Mouse (Mus musculus) liver, embryonic 11.5 days (tissue): ENCODE results near the gene Dip2a. TPM values are rescaled to one million over a fixed set of nuclear protein-coding genes. Genes with fewer than 3 reads are reported as not detected.
A peak's percentile ranks its signal among the peaks of the same experiment; 100 is the strongest.

ENCODE experiments used
- ATAC-seq: fragments of 200-750 bp; cut with Nextera tagmentation; replicated peaks from 2 replicates; pipeline ENCODE4 v1.8.0; 2017; ENCODE audit warnings: moderate number of reproducible peaks, mild to moderate bottlenecking, moderate TSS enrichment, moderate library complexity; ENCODE audit not compliant: low FRiP score
- DNase-seq: peaks from one replicate; pipeline ENCODE4 v3.0.0-alpha.2; 2017; ENCODE audit warnings: low spot score
- H3K27ac ChIP-seq: fragments of 300-500 bp; sonication (generic); 2 replicates; pipeline ENCODE4 v1.5.1; 2014; ENCODE audit warnings: mild to moderate bottlenecking, low read depth, low read length, control low read depth
- H3K27me3 ChIP-seq: fragments of 300-500 bp; sonication (generic); replicated peaks from 2 replicates; pipeline ENCODE4 v1.6.1; 2014; ENCODE audit warnings: low read length, mixed read lengths; ENCODE audit not compliant: control insufficient read depth, insufficient read depth
- H3K36me3 ChIP-seq: fragments of 300-500 bp; sonication (generic); 2 replicates; pipeline ENCODE4 v1.6.1; 2014; ENCODE audit warnings: mild to moderate bottlenecking, low read length, moderate library complexity, mixed read lengths; ENCODE audit not compliant: control insufficient read depth, insufficient read depth
- H3K4me1 ChIP-seq: fragments of 300-500 bp; sonication (generic); replicated peaks from 2 replicates; pipeline ENCODE4 v1.6.1; 2014; ENCODE audit warnings: low read length, mixed read lengths; ENCODE audit not compliant: control insufficient read depth, insufficient read depth
- H3K4me2 ChIP-seq: fragments of 300-500 bp; sonication (generic); 2 replicates; pipeline ENCODE4 v1.6.1; 2014; ENCODE audit warnings: mild to moderate bottlenecking, control low read depth, moderate library complexity
- H3K4me3 ChIP-seq: fragments of 300-500 bp; sonication (generic); 2 replicates; pipeline ENCODE4 v1.5.1; 2014; ENCODE audit warnings: low read depth, low read length, control low read depth
- H3K9ac ChIP-seq: fragments of 300-500 bp; sonication (generic); 2 replicates; pipeline ENCODE4 v1.6.1; 2014; ENCODE audit warnings: low read depth, low read length, control low read depth
- H3K9me3 ChIP-seq: fragments of 300-500 bp; sonication (generic); 2 replicates; pipeline ENCODE4 v1.6.1; 2016; ENCODE audit warnings: low read length, inconsistent platforms, mixed read lengths; ENCODE audit not compliant: control insufficient read depth
- WGBS: fragments of 180-500 bp; shearing (Covaris S2); extraction: QIAGEN DNeasy Blood & Tissue Kit; methylation state at CpG from one replicate; pipeline ENCODE4 v1.1.7; 2014; 5-methylcytosine and 5-hydroxymethylcytosine counted together
- polyA plus RNA-seq: library from polyadenylated mRNA; unstranded; fragments of >200 nt; fragmentation: Nextera tagmentation; extraction: Ambion mirVana; gene quantifications from 2 replicates; pipeline ENCODE4 v1.2.1, GENCODE M21; 2014

Dip2a gene
- polyA plus RNA-seq, 1 experiment from 2014 or later = 2.0 TPM

DNA sequence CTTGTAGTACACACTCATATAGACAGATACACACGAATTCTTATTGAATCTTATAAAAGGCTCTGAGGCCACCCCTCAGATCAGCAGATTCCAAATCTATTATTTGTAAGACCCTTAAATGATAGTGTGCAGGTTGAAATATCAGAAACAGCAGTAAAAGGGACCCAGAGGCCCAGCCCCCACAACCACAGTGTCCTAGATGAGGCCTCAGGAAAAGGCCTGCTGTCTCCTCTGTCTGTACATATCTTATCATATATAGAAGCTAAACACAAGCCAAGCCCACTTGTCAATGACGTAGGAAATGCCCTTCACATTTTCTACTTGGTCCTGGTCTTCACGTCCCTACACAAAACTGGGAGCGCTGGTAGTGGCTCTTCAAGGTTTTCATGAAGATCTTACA, 16.0 kb downstream of the Dip2a start:
- H3K9ac ChIP-seq = no peak overlapping the region
- no peak overlapping the region for H3K4me2 ChIP-seq
- H3K27me3 ChIP-seq = no peaks in the 10 kb centered on the region
- 42% methylated on average over 4 of the region's 4 CpGs for WGBS
- DNase-seq (no peak), ATAC-seq (peak; percentile 81)
- H3K27ac ChIP-seq = no peak overlapping the region
- peaks cover 17% of the 10 kb centered on the region for H3K4me1 ChIP-seq
- no peak overlapping the region for H3K4me3 ChIP-seq
- no peaks in the 10 kb centered on the region for H3K9me3 ChIP-seq
- no peaks in the 10 kb centered on the region for H3K36me3 ChIP-seq

- WGBS = 54% methylated on average over 3 of the region's 3 CpGs
- DNase-seq (no peak), ATAC-seq (no peak)
- H3K4me2 ChIP-seq = no peak overlapping the region
- H3K9me3 ChIP-seq = no peaks in the 10 kb centered on the region
- H3K4me3 ChIP-seq = no peak overlapping the region
- no peak overlapping the region for H3K9ac ChIP-seq
- H3K36me3 ChIP-seq = no peaks in the 10 kb centered on the region
- peaks cover 17% of the 10 kb centered on the region for H3K4me1 ChIP-seq
- no peaks in the 10 kb centered on the region for H3K27me3 ChIP-seq
- no peak overlapping the region for H3K27ac ChIP-seq
These were observed 16.5 kb downstream of the Dip2a start for GRCm38 (mm10) chr10:76328574-76328973.

DNA sequence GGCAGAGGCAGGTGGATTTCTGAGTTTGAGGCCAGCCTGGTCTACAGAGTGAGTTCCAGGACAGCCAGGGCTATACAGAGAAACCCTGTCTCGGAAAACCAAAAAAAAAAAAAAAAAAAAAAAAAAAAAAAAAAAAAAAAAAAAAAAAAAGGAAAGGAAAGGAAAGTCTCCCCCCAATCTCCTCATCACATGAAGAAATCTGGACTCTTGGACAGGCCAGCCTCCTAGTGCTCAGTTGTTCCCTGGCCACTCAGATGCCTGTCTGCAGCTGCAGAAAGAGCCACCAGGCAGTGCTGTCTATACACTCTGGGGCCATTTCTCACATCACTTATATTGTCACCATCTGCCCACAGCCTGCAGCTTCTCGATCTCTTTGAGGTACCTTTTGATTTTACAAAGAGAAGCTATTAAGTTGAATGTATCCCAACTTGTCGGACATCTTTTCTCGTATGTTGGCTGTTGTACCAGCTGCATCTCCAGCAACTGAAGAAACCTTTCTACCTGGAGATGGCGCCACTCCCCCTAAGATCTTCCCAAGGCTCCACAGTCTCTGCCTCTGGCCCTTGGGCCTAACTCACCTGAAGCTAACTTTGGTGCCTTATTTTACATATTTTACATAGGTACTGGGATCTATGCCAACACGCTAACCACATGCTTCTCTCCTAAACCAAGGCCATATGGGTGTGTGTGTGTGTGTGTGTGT, 18.6 kb downstream of the Dip2a start:
- no peak overlapping the region for H3K4me3 ChIP-seq
- no peak overlapping the region for H3K9ac ChIP-seq
- peaks cover 17% of the 10 kb centered on the region for H3K4me1 ChIP-seq
- ATAC-seq = 0 out of 2 replicates have a peak, but pooled peaks have one; percentile 23
- no peak for DNase-seq
- H3K27ac ChIP-seq = no peak overlapping the region
- WGBS = 70% methylated on average over 6 of the region's 6 CpGs
- H3K27me3 ChIP-seq = no peaks in the 10 kb centered on the region
- no peaks in the 10 kb centered on the region for H3K9me3 ChIP-seq
- H3K4me2 ChIP-seq = no peak overlapping the region
- H3K36me3 ChIP-seq = no peaks in the 10 kb centered on the region

- DNase-seq = no peak
- H3K36me3 ChIP-seq = peaks cover 11% of the 10 kb centered on the region; the same call in 1 of the 2 replicates
- H3K9ac ChIP-seq = no peak overlapping the region
- no peaks in the 10 kb centered on the region for H3K27me3 ChIP-seq
- H3K27ac ChIP-seq = no peak overlapping the region
- no peaks in the 10 kb centered on the region for H3K4me1 ChIP-seq
- no peak overlapping the region for H3K4me2 ChIP-seq
- WGBS = 85% methylated on average over 12 of the region's 12 CpGs
- H3K9me3 ChIP-seq = no peaks in the 10 kb centered on the region
- ATAC-seq = no peak
- no peak overlapping the region for H3K4me3 ChIP-seq
These were observed 27.5 kb downstream of the Dip2a start for GRCm38 (mm10) chr10:76317623-76318022.

DNA sequence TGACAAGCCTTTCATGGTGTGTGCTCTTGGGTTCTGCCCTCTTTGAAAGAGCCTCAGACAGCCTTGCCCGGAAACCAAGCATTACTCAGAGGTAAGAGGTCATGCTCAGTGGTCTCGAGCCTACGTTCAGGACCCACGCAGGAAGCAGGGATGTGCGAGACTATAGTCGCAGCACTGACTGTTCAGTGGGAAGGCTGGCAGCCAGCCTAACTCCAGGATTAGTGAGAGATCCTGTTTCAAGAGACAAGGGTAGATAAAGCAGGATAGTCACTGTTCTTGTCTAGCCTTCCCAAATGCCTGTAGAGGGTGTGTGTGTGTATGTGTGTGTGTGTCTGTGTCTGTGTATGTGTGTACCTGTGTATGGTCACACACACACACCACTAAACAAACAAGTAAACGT, 28.9 kb downstream of the Dip2a start:
- H3K36me3 ChIP-seq = peaks cover 11% of the 10 kb centered on the region; the same call in 1 of the 2 replicates
- DNase-seq (no peak), ATAC-seq (no peak)
- no peaks in the 10 kb centered on the region for H3K9me3 ChIP-seq
- H3K4me1 ChIP-seq = no peaks in the 10 kb centered on the region
- no peak overlapping the region for H3K9ac ChIP-seq
- H3K4me3 ChIP-seq = no peak overlapping the region
- H3K4me2 ChIP-seq = no peak overlapping the region
- H3K27ac ChIP-seq = no peak overlapping the region
- no peaks in the 10 kb centered on the region for H3K27me3 ChIP-seq
- 78% methylated on average over 7 of the region's 7 CpGs for WGBS

- no peak for DNase-seq
- Histone ChIP-seq H3K27me3 (no peaks in the 10 kb centered on the region), H3K4me3 (no peak overlapping the region), H3K4me2 (no peak overlapping the region), H3K9ac (no peak overlapping the region), H3K27ac (no peak overlapping the region), H3K36me3 (no peaks in the 10 kb centered on the region), H3K9me3 (no peaks in the 10 kb centered on the region), H3K4me1 (no peaks in the 10 kb centered on the region)
- ATAC-seq = no peak
- 56% methylated on average over 9 of the region's 9 CpGs for WGBS
These were observed 38.4 kb downstream of the Dip2a start for GRCm38 (mm10) chr10:76306738-76307137.

DNA sequence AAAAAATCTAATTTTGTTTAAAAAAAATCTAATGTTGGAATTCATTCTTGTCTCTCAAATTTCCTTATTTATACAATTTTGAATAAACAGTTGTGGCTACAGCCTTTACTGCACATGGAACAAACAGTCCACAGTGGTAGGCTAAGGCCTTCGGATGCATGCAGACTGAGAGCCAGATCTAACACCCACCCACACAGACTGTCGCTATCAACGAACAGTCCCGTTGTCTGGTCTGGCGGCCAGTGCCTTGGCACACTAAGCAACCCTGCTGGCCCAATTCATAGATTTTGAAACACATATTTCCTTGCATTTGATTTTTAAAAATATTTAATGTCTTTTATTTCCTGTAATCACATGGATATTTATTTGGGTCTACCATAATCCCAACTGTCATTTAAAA, 45.0 kb downstream of the Dip2a start:
- no peak for DNase-seq
- 88% methylated on average over 5 of the region's 5 CpGs for whole genome bisulfite sequencing
- H3K4me3 ChIP-seq = no peak overlapping the region

GRCm38 (mm10) chr10:76293222-76293621, 51.9 kb downstream of the Dip2a start:
- H3K4me2 ChIP-seq = no peak overlapping the region
- WGBS = 88% methylated on average over 4 of the region's 4 CpGs
- H3K27me3 ChIP-seq = no peaks in the 10 kb centered on the region
- no peaks in the 10 kb centered on the region for H3K4me1 ChIP-seq
- H3K4me3 ChIP-seq = no peak overlapping the region
- peaks cover 11% of the 10 kb centered on the region for H3K36me3 ChIP-seq
- no peak for DNase-seq
- H3K27ac ChIP-seq = no peak overlapping the region
- no peaks in the 10 kb centered on the region for H3K9me3 ChIP-seq
- no peak for ATAC-seq
- no peak overlapping the region for H3K9ac ChIP-seq

More for the DNA sequence above, 45.0 kb downstream of the Dip2a start:
- Histone ChIP-seq H3K4me1 (no peaks in the 10 kb centered on the region), H3K9me3 (no peaks in the 10 kb centered on the region), H3K27me3 (no peaks in the 10 kb centered on the region), H3K27ac (no peak overlapping the region), H3K4me2 (no peak overlapping the region), H3K36me3 (peaks cover 8% of the 10 kb centered on the region; the same call in 1 of the 2 replicates), H3K9ac (no peak overlapping the region)
- no peak for ATAC-seq

DNA sequence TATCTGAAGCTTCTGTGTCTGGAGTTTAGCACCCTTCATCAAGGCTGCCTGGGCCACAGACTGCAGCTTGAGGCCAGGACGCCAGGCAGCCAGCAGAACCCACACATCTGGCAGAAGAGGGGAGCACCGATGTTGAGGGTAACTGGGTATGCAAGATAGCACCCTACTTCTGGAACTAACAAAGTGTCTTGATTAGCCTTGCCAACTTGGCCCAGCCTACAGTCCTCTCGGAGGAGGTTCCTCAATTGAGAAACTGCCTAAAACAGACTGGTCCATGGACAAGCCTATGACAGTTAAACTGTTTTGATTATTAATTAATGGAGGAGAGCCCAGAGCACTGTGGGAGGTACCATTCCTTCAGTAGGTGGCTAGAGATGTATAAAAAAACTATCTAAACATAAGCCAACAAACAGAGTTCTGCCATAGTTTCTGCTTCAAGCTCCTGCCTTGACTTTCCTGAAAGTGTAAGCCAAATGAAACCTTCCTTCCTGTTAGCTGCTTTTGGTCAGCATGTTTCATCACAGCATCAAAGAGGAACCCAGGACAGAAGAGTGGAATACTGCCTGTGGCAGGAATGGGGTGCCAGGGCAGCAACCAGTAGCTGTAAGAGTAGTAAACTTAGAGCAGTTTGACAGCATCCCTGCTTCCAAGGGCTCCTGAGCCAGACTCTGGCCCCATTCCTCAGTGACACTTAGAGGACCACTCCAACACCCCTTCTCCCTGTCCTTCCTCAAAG, 55.0 kb downstream of the Dip2a start:
- Histone ChIP-seq H3K9me3 (no peaks in the 10 kb centered on the region), H3K27ac (no peak overlapping the region), H3K36me3 (peaks cover 5% of the 10 kb centered on the region), H3K27me3 (no peaks in the 10 kb centered on the region), H3K4me2 (no peak overlapping the region), H3K4me1 (no peaks in the 10 kb centered on the region), H3K9ac (no peak overlapping the region), H3K4me3 (no peak overlapping the region)
- ATAC-seq (no peak), DNase-seq (no peak)
- WGBS = 67% methylated on average over 3 of the region's 3 CpGs
